Mouse (Mus musculus) heart, adult 8-10 months (tissue): ENCODE results near the gene Nmnat3. TPM values are rescaled to one million over a fixed set of nuclear protein-coding genes. Genes with fewer than 3 reads are reported as not detected.

Experiments used
- total RNA-seq, 4 experiments: library from RNA; stranded (reverse); gene quantifications; 2 replicates each; pipeline ENCODE4 v1.2.4; 2022

The Nmnat3 gene
- total RNA-seq, 4 experiments from 2014 or later: 17.2 to 24.1 (median 19.5) TPM

Other genes starting within 250 kb of the Nmnat3 start
- 1 to 10 TPM; 4.9 to 7.8 (median 5.4) TPM for gene Rbp1, start 135.5 kb downstream of the Nmnat3 start, total RNA-seq
- not detected for gene Rbp2, start 198.7 kb downstream of the Nmnat3 start, total RNA-seq